Mouse (Mus musculus) brain, embryonic 18.5 days (tissue): ENCODE data around the gene Kcnj16.

Experiments
- DNase-seq: peaks from one replicate; pipeline ENCODE4 v3.0.0-alpha.2; 2012; ENCODE audit warnings: low read depth, low spot score

The Kcnj16 gene

GRCm38 (mm10) chr11:110967762-110968135 is at the start of gene Kcnj16:
Kcnj16 (plus strand) TSS chr11:110968033.
- no peak for DNase-seq

DNA sequence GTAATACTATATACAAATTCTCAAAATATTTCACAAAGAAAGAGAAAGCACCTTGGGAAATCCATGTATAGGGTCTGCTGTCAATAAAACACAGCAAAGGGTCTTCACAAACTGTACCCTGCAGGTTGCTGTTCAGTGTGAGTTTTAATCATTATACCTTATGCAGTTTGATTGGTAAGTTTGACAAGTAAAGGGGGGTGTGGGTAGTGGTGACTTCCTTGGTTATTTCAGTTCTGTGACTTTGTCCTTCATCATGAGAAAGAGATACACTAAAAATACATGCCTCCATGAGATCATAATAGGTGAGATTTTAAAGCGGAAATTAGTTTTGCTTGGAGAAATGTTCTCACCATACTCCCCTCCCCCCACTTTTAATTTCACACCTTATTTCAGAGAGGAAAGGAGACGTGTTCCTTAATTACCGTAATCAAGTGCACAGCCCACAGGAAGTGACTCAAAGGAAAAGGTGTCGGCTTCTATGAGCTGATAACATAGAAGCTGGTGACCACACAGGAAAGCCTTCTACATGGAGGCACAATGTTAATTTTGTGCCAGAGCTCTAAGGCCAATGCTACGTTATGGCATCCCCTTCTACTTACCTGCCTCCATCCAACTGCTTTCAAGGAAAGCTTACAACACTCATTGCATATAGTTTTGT is 48.9 kb upstream of the Kcnj16 start:
- no peak for DNase-seq

- no peak for DNase-seq
Measured at GRCm38 (mm10) chr11:110935699-110936098, 32.1 kb upstream of the Kcnj16 start.

- DNase-seq = no peak
Measured at GRCm38 (mm10) chr11:110942280-110942679, 25.6 kb upstream of the Kcnj16 start.

DNA sequence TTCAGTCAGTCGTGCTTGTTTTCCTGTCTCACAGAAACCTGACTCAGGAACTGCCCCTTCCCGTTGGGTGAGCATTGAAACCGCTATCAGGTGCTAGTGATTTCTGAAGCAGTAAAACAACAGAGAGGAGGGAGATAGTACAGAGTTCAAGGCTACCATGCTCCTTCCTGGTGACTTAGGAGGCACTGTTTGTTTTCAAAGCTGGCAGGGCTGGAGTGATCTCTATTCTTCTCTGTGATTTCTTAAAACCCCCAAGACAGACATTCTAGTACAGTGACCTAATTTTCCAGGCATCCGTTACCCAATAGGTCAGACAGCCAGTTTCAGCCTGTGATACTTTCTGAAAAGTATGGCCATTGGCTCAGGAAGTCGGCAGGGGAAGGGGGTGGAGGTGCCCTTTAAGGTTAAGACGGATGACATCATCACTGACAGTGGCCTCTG is 25.1 kb upstream of the Kcnj16 start:
- DNase-seq = no peak

GRCm38 (mm10) chr11:110956665-110957064 is 11.2 kb upstream of the Kcnj16 start:
- no peak for DNase-seq

- DNase-seq = no peak
Measured at GRCm38 (mm10) chr11:110961592-110962021, 6.2 kb upstream of the Kcnj16 start.

- no peak for DNase-seq
Measured at GRCm38 (mm10) chr11:110967019-110967761, 643 bp upstream of the Kcnj16 start.

GRCm38 (mm10) chr11:110968901-110969300 is 1.1 kb downstream of the Kcnj16 start:
- DNase-seq = no peak

GRCm38 (mm10) chr11:110985508-110985907 is 17.7 kb downstream of the Kcnj16 start:
- no peak for DNase-seq

DNA sequence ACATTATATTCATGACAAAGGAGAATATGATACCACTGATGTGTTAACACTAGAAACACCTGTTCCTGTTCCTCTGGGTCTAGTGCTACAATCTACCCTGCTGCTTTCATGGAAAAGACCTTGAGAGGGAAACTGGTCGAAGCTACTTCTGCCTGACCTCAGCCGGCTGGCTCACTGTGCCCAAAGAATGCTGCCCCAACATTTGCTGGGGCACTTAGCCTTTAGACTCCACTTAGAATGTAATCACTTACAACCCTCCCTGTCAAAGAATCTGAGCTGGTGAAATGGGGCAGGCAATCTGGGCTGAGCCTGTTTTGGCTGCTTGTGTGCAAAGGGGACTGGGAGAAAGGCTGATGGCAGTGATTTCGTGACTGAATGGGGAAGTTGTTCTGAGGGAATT is 18.1 kb downstream of the Kcnj16 start:
- DNase-seq = no peak

DNA sequence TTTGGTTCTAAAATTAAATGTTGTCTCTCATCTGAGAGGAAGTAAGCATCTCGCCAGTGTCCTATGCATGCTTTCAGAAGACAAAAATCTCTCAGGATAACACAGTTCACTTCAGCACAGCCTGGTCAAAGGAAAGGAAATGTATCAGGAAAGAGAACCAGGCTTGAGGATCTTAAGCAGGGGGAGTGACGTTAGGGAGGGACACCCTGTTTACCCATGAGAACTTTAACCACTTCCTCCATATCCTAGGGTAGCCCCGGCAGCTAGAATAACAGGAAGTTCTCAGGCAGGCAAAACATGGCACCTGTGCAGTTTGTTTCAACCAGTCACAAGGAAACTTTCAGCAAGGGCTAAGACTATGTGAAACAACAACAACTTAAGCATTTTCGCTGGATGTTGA is 25.8 kb downstream of the Kcnj16 start:
- no peak for DNase-seq

DNA sequence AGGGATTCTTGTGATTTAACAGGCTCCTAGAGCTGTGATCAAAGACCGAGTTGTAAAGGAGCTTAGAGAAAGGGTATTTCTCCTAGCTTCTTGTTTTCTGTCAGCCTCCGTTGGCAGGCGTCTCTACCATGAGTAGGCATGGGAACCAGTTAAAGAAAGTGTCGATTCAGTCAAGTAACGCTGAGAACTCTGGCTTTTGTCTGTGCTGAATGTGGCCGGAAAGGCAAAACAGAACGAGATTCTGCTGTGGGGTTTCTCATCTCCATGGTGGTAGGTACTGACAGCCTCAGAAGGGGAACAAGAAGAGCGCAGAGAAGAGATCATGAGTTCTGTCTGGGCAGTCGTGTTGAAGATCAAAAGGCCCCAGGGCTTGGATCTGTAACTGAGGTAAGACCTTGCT is 29.4 kb downstream of the Kcnj16 start:
- DNase-seq = peak; percentile 16

DNA sequence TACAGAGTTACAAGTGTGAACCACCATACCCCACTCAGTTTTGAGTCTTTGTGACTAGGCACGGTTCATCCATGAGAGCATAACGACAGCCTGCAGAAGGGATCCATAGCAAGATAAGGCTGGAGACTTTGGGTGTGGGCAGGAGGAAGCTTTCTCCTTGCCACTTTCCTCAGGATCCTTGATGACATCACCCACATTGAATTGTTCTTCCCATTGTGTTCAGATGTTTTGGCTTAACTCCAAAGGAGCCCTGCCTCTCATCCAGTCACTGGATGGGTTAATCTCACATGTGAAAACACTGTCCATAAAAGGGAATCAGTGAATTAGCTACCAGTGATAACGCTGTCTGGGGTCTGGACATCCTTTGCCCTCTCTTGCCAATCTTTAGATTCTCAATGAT is 37.3 kb downstream of the Kcnj16 start:
- DNase-seq = no peak

GRCm38 (mm10) chr11:111009471-111009870 is 41.6 kb downstream of the Kcnj16 start:
- no peak for DNase-seq

GRCm38 (mm10) chr11:111016206-111016605 is 48.4 kb downstream of the Kcnj16 start:
- DNase-seq = no peak

GRCm38 (mm10) chr11:111020211-111020610 is 52.4 kb downstream of the Kcnj16 start:
- DNase-seq = no peak

GRCm38 (mm10) chr11:111022681-111023281 is 54.9 kb downstream of the Kcnj16 start:
- no peak for DNase-seq

GRCm38 (mm10) chr11:111042175-111042574 is 74.3 kb downstream of the Kcnj16 start:
- DNase-seq = no peak

GRCm38 (mm10) chr11:111043298-111043697 is 75.5 kb downstream of the Kcnj16 start:
- no peak for DNase-seq

- no peak for DNase-seq
Measured at GRCm38 (mm10) chr11:111054252-111054651, 86.4 kb downstream of the Kcnj16 start.
